21 mouse cellular contexts compared by ENCODE assay signal in the genomic region with DNA sequence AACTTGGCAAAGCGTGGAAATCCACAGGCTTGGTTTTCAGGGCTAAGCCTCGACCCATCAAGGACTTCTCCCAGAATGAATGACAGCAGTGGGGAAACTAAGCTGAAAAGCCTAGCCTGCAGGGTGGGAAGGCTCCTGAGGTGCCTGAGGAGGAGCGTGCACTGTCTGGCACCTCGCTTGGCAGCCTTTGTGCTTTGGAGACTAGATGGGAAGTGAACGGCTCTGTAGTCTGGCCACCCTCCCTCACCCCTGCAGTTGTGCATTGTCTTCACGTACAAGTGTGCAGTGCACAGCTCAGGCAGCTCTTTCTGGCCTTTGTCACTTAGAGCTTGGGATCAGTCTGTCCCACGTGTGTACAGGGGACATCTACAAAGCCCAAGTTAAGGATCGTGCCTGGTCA. TPM values are rescaled to one million over a fixed set of nuclear protein-coding genes. Genes with fewer than 3 reads are reported as not detected.
DNase-seq lines count a peak whose midpoint lies in the region; ATAC-seq and TF ChIP-seq lines count a peak whose summit lies in the region.
"Had no signal": no experiment of that assay in that cellular context is flagged by ENCODE, and none has a peak within 500 bp of the region (broad histone marks: within the 10 kb centered on the region; RNA-seq: fewer than 3 reads in every experiment).

No protein-coding gene starts in this region.

- ATAC-seq in heart, embryonic 13.5 days (ENCODE audit: extremely low read depth, insufficient number of reproducible peaks, low FRiP score, low TSS enrichment): peak; percentile 10; the same call in 1 of the 2 replicates
- ATAC-seq in midbrain, embryonic 11.5 days (ENCODE audit: low FRiP score): no peak
- no peak for ATAC-seq in midbrain, postnatal 0 days (ENCODE audit: low FRiP score)
- ATAC-seq in forebrain, embryonic 12.5 days (ENCODE audit: low FRiP score): 0 out of 2 replicates have a peak, but pooled peaks have one; percentile 20
- peak; percentile 43; the same call in 1 of the 2 replicates for ATAC-seq in midbrain, embryonic 13.5 days
- ATAC-seq: intestine, embryonic 15.5 days had no signal

- no peak overlapping the region for H3K4me3 ChIP-seq in heart, embryonic 13.5 days
- no peak overlapping the region for H3K4me3 ChIP-seq in midbrain, embryonic 11.5 days (ENCODE audit: low read depth, low read length)
- no peak overlapping the region for H3K4me3 ChIP-seq in midbrain, postnatal 0 days (ENCODE audit: low read depth, low read length)
- no peak overlapping the region for H3K4me3 ChIP-seq in forebrain, embryonic 12.5 days (replicated peaks)
- no peak overlapping the region for H3K4me3 ChIP-seq in midbrain, embryonic 13.5 days (replicated peaks)
- H3K4me3 ChIP-seq: intestine, embryonic 15.5 days; kidney, embryonic 15.5 days; limb, embryonic 10.5 days had no signal

- no peaks in the 10 kb centered on the region for H3K9me3 ChIP-seq in heart, embryonic 13.5 days
- no peaks in the 10 kb centered on the region for H3K9me3 ChIP-seq in midbrain, embryonic 11.5 days (ENCODE audit: control insufficient read depth, low read length)
- no peaks in the 10 kb centered on the region for H3K9me3 ChIP-seq in midbrain, postnatal 0 days (ENCODE audit: low read length)
- no peaks in the 10 kb centered on the region for H3K9me3 ChIP-seq in forebrain, embryonic 12.5 days
- H3K9me3 ChIP-seq in midbrain, embryonic 13.5 days: no peaks in the 10 kb centered on the region
- H3K9me3 ChIP-seq: G1E; intestine, embryonic 15.5 days; kidney, embryonic 15.5 days; limb, embryonic 10.5 days had no signal

- no peak for DNase-seq in heart, postnatal 36 days
- DNase-seq in midbrain, embryonic 11.5 days (ENCODE audit: low spot score, missing footprints): peak; percentile 85
- no peak for DNase-seq in midbrain, postnatal 0 days (ENCODE audit: low spot score)
- no peak for DNase-seq in left cerebral cortex, adult 11 months (ENCODE audit: low spot score)
- no peak for DNase-seq in thymus, postnatal 36 days
- DNase-seq: gastrocnemius, postnatal 10 days; heart, adult 18-20 months; heart, postnatal 10 days; layer of hippocampus, postnatal 36 days; lung, embryonic 14.5 days; right cerebral cortex, postnatal 4 days; thymus, postnatal 25 days had no signal

- H3K27me3 ChIP-seq in heart, embryonic 13.5 days (replicated peaks): no peaks in the 10 kb centered on the region
- no peaks in the 10 kb centered on the region for H3K27me3 ChIP-seq in midbrain, embryonic 11.5 days (ENCODE audit: control insufficient read depth, insufficient read depth, low read length)
- H3K27me3 ChIP-seq in midbrain, postnatal 0 days (ENCODE audit: insufficient read depth, low read length): no peaks in the 10 kb centered on the region
- no peaks in the 10 kb centered on the region for H3K27me3 ChIP-seq in forebrain, embryonic 12.5 days
- H3K27me3 ChIP-seq in midbrain, embryonic 13.5 days: no peaks in the 10 kb centered on the region
- H3K27me3 ChIP-seq: intestine, embryonic 15.5 days; kidney, embryonic 15.5 days had no signal

- no peak overlapping the region for H3K27ac ChIP-seq in heart, embryonic 13.5 days (replicated peaks)
- H3K27ac ChIP-seq in midbrain, embryonic 11.5 days (ENCODE audit: low read depth, low read length): no peak overlapping the region
- no peak overlapping the region for H3K27ac ChIP-seq in midbrain, postnatal 0 days (ENCODE audit: low read depth, low read length)
- peak overlapping the region; percentile 26; the same call in 1 of the 2 replicates for H3K27ac ChIP-seq in forebrain, embryonic 12.5 days
- H3K27ac ChIP-seq in midbrain, embryonic 13.5 days: no peak overlapping the region; the same call in 1 of the 2 replicates
- H3K27ac ChIP-seq: intestine, embryonic 15.5 days; kidney, embryonic 15.5 days; limb, embryonic 10.5 days; macrophage had no signal

- TF ChIP-seq CTCF in midbrain, postnatal 0 days (IDR thresholded peaks at IDR 0.05): no peak

- peaks cover 54% of the 10 kb centered on the region for H3K4me1 ChIP-seq in heart, embryonic 13.5 days
- H3K4me1 ChIP-seq in midbrain, embryonic 11.5 days (ENCODE audit: control insufficient read depth, insufficient read depth, low read length): peaks cover 21% of the 10 kb centered on the region
- H3K4me1 ChIP-seq in midbrain, postnatal 0 days (ENCODE audit: insufficient read depth, low read length): 0 out of 2 replicates have a peak, but pooled peaks cover 19% of the 10 kb centered on the region
- peaks cover 28% of the 10 kb centered on the region for H3K4me1 ChIP-seq in forebrain, embryonic 12.5 days
- H3K4me1 ChIP-seq in midbrain, embryonic 13.5 days (replicated peaks): peaks cover 43% of the 10 kb centered on the region

- no peak overlapping the region for H3K4me2 ChIP-seq in heart, embryonic 13.5 days
- no peak overlapping the region for H3K4me2 ChIP-seq in midbrain, embryonic 11.5 days
- no peak overlapping the region for H3K4me2 ChIP-seq in midbrain, postnatal 0 days (ENCODE audit: low read depth, low read length, poor library complexity, severe bottlenecking)
- no peak overlapping the region for H3K4me2 ChIP-seq in forebrain, embryonic 12.5 days
- no peak overlapping the region for H3K4me2 ChIP-seq in midbrain, embryonic 13.5 days (replicated peaks)
- H3K4me2 ChIP-seq: kidney, embryonic 15.5 days; liver, embryonic 11.5 days; lung, embryonic 14.5 days had no signal

- WGBS in heart, embryonic 13.5 days: 59% methylated on average over 8 of the region's 8 CpGs
- 40% methylated on average over 8 of the region's 8 CpGs for WGBS in midbrain, embryonic 11.5 days
- WGBS in midbrain, postnatal 0 days: 25% methylated on average over 8 of the region's 8 CpGs
- WGBS in forebrain, embryonic 12.5 days: 22% methylated on average over 8 of the region's 8 CpGs
- WGBS in midbrain, embryonic 13.5 days: 23% methylated on average over 8 of the region's 8 CpGs

- peaks cover 30% of the 10 kb centered on the region for H3K36me3 ChIP-seq in heart, embryonic 13.5 days
- peaks cover 6% of the 10 kb centered on the region; the same call in 1 of the 2 replicates for H3K36me3 ChIP-seq in midbrain, embryonic 11.5 days (ENCODE audit: control insufficient read depth, insufficient read depth, low read length)
- H3K36me3 ChIP-seq in midbrain, postnatal 0 days (ENCODE audit: insufficient read depth, low read length): peaks cover 18% of the 10 kb centered on the region; the same call in 1 of the 2 replicates
- H3K36me3 ChIP-seq in forebrain, embryonic 12.5 days (replicated peaks): peaks cover 25% of the 10 kb centered on the region
- peaks cover 37% of the 10 kb centered on the region for H3K36me3 ChIP-seq in midbrain, embryonic 13.5 days
- H3K36me3 ChIP-seq: intestine, embryonic 15.5 days had no signal

- intact Hi-C loops in heart, postnatal 36 days (cut with DNase I): no loop called here

- H3K9ac ChIP-seq in heart, embryonic 13.5 days: no peak overlapping the region
- no peak overlapping the region for H3K9ac ChIP-seq in midbrain, embryonic 11.5 days (ENCODE audit: low read length)
- H3K9ac ChIP-seq in midbrain, postnatal 0 days (replicated peaks; ENCODE audit: low read length, poor library complexity, severe bottlenecking): no peak overlapping the region
- 0 out of 2 replicates have a peak overlapping the region, but pooled peaks have one; percentile 0 for H3K9ac ChIP-seq in forebrain, embryonic 12.5 days
- H3K9ac ChIP-seq in midbrain, embryonic 13.5 days (replicated peaks): 0 out of 2 replicates have a peak overlapping the region, but pooled peaks have one; percentile 23
- H3K9ac ChIP-seq: intestine, embryonic 15.5 days; kidney, embryonic 15.5 days; lung, embryonic 14.5 days had no signal

RNA-seq across cellular contexts. Expression of a gene that starts 11.6 kb away (rescaled TPM):
- polyA plus RNA-seq in heart, embryonic 13.5 days (2015; fragmentation: Nextera tagmentation; extraction: Ambion mirVana): 19.4 and 21.6 TPM in 2 replicates
- 1 to 10 TPM; 9.1 to 9.3 TPM for total RNA-seq in heart, postnatal 36 days (2021)
- 17.3 and 19.2 TPM in 2 replicates for polyA plus RNA-seq in midbrain, embryonic 11.5 days (2014; fragmentation: Nextera tagmentation; extraction: Ambion mirVana)
- 4.9 TPM in 2 replicates for total RNA-seq in midbrain, postnatal 0 days (2014; rRNA removed)
- 3.0 and 3.1 TPM in 2 replicates for polyA plus RNA-seq in midbrain, postnatal 0 days (2015; fragmentation: Nextera tagmentation; extraction: Ambion mirVana)
- polyA plus RNA-seq in forebrain, embryonic 12.5 days (2016; fragmentation: Nextera tagmentation; extraction: Ambion mirVana): 12.9 and 14.7 TPM in 2 replicates
- 6.2 and 6.6 TPM in 2 replicates for polyA plus RNA-seq in midbrain, embryonic 13.5 days (2015; fragmentation: Nextera tagmentation; extraction: Ambion mirVana)

RNA-seq across cellular contexts. Expression of a gene that starts 14.5 kb away (rescaled TPM):
- polyA plus RNA-seq in heart, embryonic 13.5 days (2015; fragmentation: Nextera tagmentation; extraction: Ambion mirVana): 2.3 and 3.1 TPM in 2 replicates
- total RNA-seq in heart, postnatal 36 days (2021): 10 to 100 TPM; 18.6 TPM
- polyA plus RNA-seq in midbrain, embryonic 11.5 days (2014; fragmentation: Nextera tagmentation; extraction: Ambion mirVana): 1.4 and 1.5 TPM in 2 replicates
- 22.0 and 28.6 TPM in 2 replicates for total RNA-seq in midbrain, postnatal 0 days (2014; rRNA removed)
- 6.1 and 6.6 TPM in 2 replicates for polyA plus RNA-seq in midbrain, postnatal 0 days (2015; fragmentation: Nextera tagmentation; extraction: Ambion mirVana)
- polyA plus RNA-seq in forebrain, embryonic 12.5 days (2016; fragmentation: Nextera tagmentation; extraction: Ambion mirVana): 5.5 TPM in 2 replicates
- polyA plus RNA-seq in midbrain, embryonic 13.5 days (2015; fragmentation: Nextera tagmentation; extraction: Ambion mirVana): 4.2 and 5.0 TPM in 2 replicates

RNA-seq across cellular contexts. Expression of a gene that starts 52.9 kb away (rescaled TPM):
- polyA plus RNA-seq in heart, embryonic 13.5 days (2015; fragmentation: Nextera tagmentation; extraction: Ambion mirVana): 69.9 and 75.6 TPM in 2 replicates
- 100 to 1,000 TPM; 340 to 367 TPM for total RNA-seq in heart, postnatal 36 days (2021)
- 40.5 and 44.4 TPM in 2 replicates for polyA plus RNA-seq in midbrain, embryonic 11.5 days (2014; fragmentation: Nextera tagmentation; extraction: Ambion mirVana)
- 57.5 and 62.4 TPM in 2 replicates for total RNA-seq in midbrain, postnatal 0 days (2014; rRNA removed)
- polyA plus RNA-seq in midbrain, postnatal 0 days (2015; fragmentation: Nextera tagmentation; extraction: Ambion mirVana): 50.7 and 54.9 TPM in 2 replicates
- 50.8 and 56.3 TPM in 2 replicates for polyA plus RNA-seq in forebrain, embryonic 12.5 days (2016; fragmentation: Nextera tagmentation; extraction: Ambion mirVana)
- 42.5 and 42.8 TPM in 2 replicates for polyA plus RNA-seq in midbrain, embryonic 13.5 days (2015; fragmentation: Nextera tagmentation; extraction: Ambion mirVana)

Comparison
In these comparisons a context has a peak if more than half of its experiments do, and no peak if none do; other contexts are left out.
1. ATAC-seq: peak in heart, embryonic 13.5 days (single experiment), forebrain, embryonic 12.5 days (single experiment) and midbrain, embryonic 13.5 days (single experiment); none in midbrain, embryonic 11.5 days (single experiment) and midbrain, postnatal 0 days (single experiment).
2. H3K9ac ChIP-seq: peak in forebrain, embryonic 12.5 days (single experiment) and midbrain, embryonic 13.5 days (single experiment); none in heart, embryonic 13.5 days (single experiment), midbrain, embryonic 11.5 days (single experiment) and midbrain, postnatal 0 days (single experiment).